Mouse (Mus musculus): ENCODE data around the gene Clec16a. TPM values are rescaled to one million over a fixed set of nuclear protein-coding genes. Genes with fewer than 3 reads are reported as not detected.

The Clec16a gene
- polyA plus RNA-seq (2015; fragmentation: Nextera tagmentation; extraction: Ambion mirVana), result 24.9 and 29.7 TPM in 2 replicates

- WGBS, result under 1% methylated on average over 58 of the region's 58 CpGs
- Histone ChIP-seq H3K27me3 (replicated peaks) (no peaks in the 10 kb centered on the region), H3K4me2 (peak within 1 kb of the TSS; percentile 86), H3K9ac (peak within 1 kb of the TSS; percentile 92), H3K36me3 (no peaks in the 10 kb centered on the region), H3K4me3 (peak within 1 kb of the TSS; percentile 71), H3K27ac (replicated peaks) (peak within 1 kb of the TSS; percentile 69), H3K4me1 (peaks cover 43% of the 10 kb centered on the region), H3K9me3 (no peaks in the 10 kb centered on the region)
- ATAC-seq (ENCODE audit: extremely low read depth, insufficient number of reproducible peaks, low FRiP score, low TSS enrichment), result peak; percentile 82
Observed at GRCm38 (mm10) chr16:10544995-10545622, at the start of gene Clec16a. Gene Clec16a (plus strand): TSS chr16:10545339.

GRCm38 (mm10) chr16:10495824-10496298, 49.3 kb upstream of the Clec16a start:
- Histone ChIP-seq H3K27ac (replicated peaks) (no peak overlapping the region), H3K9me3 (no peaks in the 10 kb centered on the region), H3K9ac (no peak overlapping the region), H3K36me3 (no peaks in the 10 kb centered on the region), H3K4me1 (no peaks in the 10 kb centered on the region), H3K27me3 (replicated peaks) (peaks cover 43% of the 10 kb centered on the region), H3K4me3 (no peak overlapping the region), H3K4me2 (no peak overlapping the region)
- 79% methylated on average over 2 of the region's 2 CpGs for WGBS
- ATAC-seq (ENCODE audit: extremely low read depth, insufficient number of reproducible peaks, low FRiP score, low TSS enrichment), result no peak

- H3K4me2 ChIP-seq, result no peak overlapping the region
- no peak overlapping the region for H3K4me3 ChIP-seq
- H3K27ac ChIP-seq (replicated peaks), result no peak overlapping the region
- no peaks in the 10 kb centered on the region for H3K4me1 ChIP-seq
- H3K9ac ChIP-seq, result no peak overlapping the region
- ATAC-seq (ENCODE audit: extremely low read depth, insufficient number of reproducible peaks, low FRiP score, low TSS enrichment), result no peak
- no peaks in the 10 kb centered on the region for H3K9me3 ChIP-seq
- no peaks in the 10 kb centered on the region for H3K36me3 ChIP-seq
- 44% methylated on average over 5 of the region's 5 CpGs for WGBS
- H3K27me3 ChIP-seq (replicated peaks), result peaks cover 39% of the 10 kb centered on the region
Observed at GRCm38 (mm10) chr16:10498096-10498602, 47.0 kb upstream of the Clec16a start.

- Histone ChIP-seq H3K4me1 (no peaks in the 10 kb centered on the region), H3K36me3 (no peaks in the 10 kb centered on the region), H3K27me3 (replicated peaks) (peaks cover 36% of the 10 kb centered on the region), H3K9ac (no peak overlapping the region), H3K27ac (replicated peaks) (no peak overlapping the region), H3K4me3 (no peak overlapping the region), H3K9me3 (no peaks in the 10 kb centered on the region), H3K4me2 (no peak overlapping the region)
- WGBS, result 56% methylated on average over 1 of the region's 1 CpGs
- ATAC-seq (ENCODE audit: extremely low read depth, insufficient number of reproducible peaks, low FRiP score, low TSS enrichment), result no peak
Observed at GRCm38 (mm10) chr16:10499122-10499521, 46.0 kb upstream of the Clec16a start.

GRCm38 (mm10) chr16:10501865-10502264, 43.3 kb upstream of the Clec16a start:
- WGBS, result 11% methylated on average over 8 of the region's 8 CpGs
- Histone ChIP-seq H3K4me2 (no peak overlapping the region), H3K27ac (replicated peaks) (no peak overlapping the region), H3K36me3 (no peaks in the 10 kb centered on the region), H3K9ac (no peak overlapping the region), H3K27me3 (replicated peaks) (peaks cover 37% of the 10 kb centered on the region), H3K9me3 (no peaks in the 10 kb centered on the region), H3K4me3 (no peak overlapping the region), H3K4me1 (no peaks in the 10 kb centered on the region)
- no peak for ATAC-seq (ENCODE audit: extremely low read depth, insufficient number of reproducible peaks, low FRiP score, low TSS enrichment)

- H3K27me3 ChIP-seq (replicated peaks), result peaks cover 49% of the 10 kb centered on the region
- WGBS, result 69% methylated on average over 2 of the region's 2 CpGs
- H3K9me3 ChIP-seq, result no peaks in the 10 kb centered on the region
Observed at GRCm38 (mm10) chr16:10503058-10503457, 42.1 kb upstream of the Clec16a start.

GRCm38 (mm10) chr16:10507445-10507844, 37.7 kb upstream of the Clec16a start:
- Histone ChIP-seq H3K27ac (replicated peaks) (no peak overlapping the region), H3K4me1 (no peaks in the 10 kb centered on the region), H3K36me3 (no peaks in the 10 kb centered on the region), H3K4me3 (no peak overlapping the region), H3K9ac (no peak overlapping the region), H3K4me2 (no peak overlapping the region), H3K27me3 (replicated peaks) (peaks cover 52% of the 10 kb centered on the region), H3K9me3 (no peaks in the 10 kb centered on the region)
- no peak for ATAC-seq (ENCODE audit: extremely low read depth, insufficient number of reproducible peaks, low FRiP score, low TSS enrichment)
- 66% methylated on average over 4 of the region's 4 CpGs for WGBS

More at GRCm38 (mm10) chr16:10503058-10503457, 42.1 kb upstream of the Clec16a start:
- Histone ChIP-seq H3K9ac (no peak overlapping the region), H3K4me3 (no peak overlapping the region), H3K36me3 (no peaks in the 10 kb centered on the region), H3K4me1 (no peaks in the 10 kb centered on the region), H3K27ac (replicated peaks) (no peak overlapping the region), H3K4me2 (no peak overlapping the region)
- ATAC-seq (ENCODE audit: extremely low read depth, insufficient number of reproducible peaks, low FRiP score, low TSS enrichment), result no peak

GRCm38 (mm10) chr16:10508691-10509090, 36.4 kb upstream of the Clec16a start:
- Histone ChIP-seq H3K4me3 (no peak overlapping the region), H3K36me3 (no peaks in the 10 kb centered on the region), H3K27ac (replicated peaks) (no peak overlapping the region), H3K4me2 (no peak overlapping the region), H3K9me3 (no peaks in the 10 kb centered on the region), H3K4me1 (no peaks in the 10 kb centered on the region), H3K9ac (no peak overlapping the region), H3K27me3 (replicated peaks) (peaks cover 44% of the 10 kb centered on the region)
- 58% methylated on average over 6 of the region's 6 CpGs for WGBS
- no peak for ATAC-seq (ENCODE audit: extremely low read depth, insufficient number of reproducible peaks, low FRiP score, low TSS enrichment)

GRCm38 (mm10) chr16:10510477-10511133, 34.5 kb upstream of the Clec16a start:
- Histone ChIP-seq H3K36me3 (no peaks in the 10 kb centered on the region), H3K4me1 (no peaks in the 10 kb centered on the region), H3K9ac (no peak overlapping the region), H3K27me3 (replicated peaks) (peaks cover 36% of the 10 kb centered on the region), H3K4me3 (no peak overlapping the region), H3K9me3 (no peaks in the 10 kb centered on the region), H3K27ac (replicated peaks) (no peak overlapping the region), H3K4me2 (no peak overlapping the region)
- no peak for ATAC-seq (ENCODE audit: extremely low read depth, insufficient number of reproducible peaks, low FRiP score, low TSS enrichment)
- 42% methylated on average over 14 of the region's 14 CpGs for WGBS

- Histone ChIP-seq H3K4me2 (no peak overlapping the region), H3K27ac (replicated peaks) (no peak overlapping the region), H3K27me3 (replicated peaks) (peaks cover 31% of the 10 kb centered on the region), H3K4me1 (no peaks in the 10 kb centered on the region), H3K4me3 (no peak overlapping the region), H3K9me3 (no peaks in the 10 kb centered on the region), H3K36me3 (no peaks in the 10 kb centered on the region), H3K9ac (no peak overlapping the region)
- no peak for ATAC-seq (ENCODE audit: extremely low read depth, insufficient number of reproducible peaks, low FRiP score, low TSS enrichment)
- WGBS, result 77% methylated on average over 12 of the region's 12 CpGs
Observed at GRCm38 (mm10) chr16:10511134-10511520, 34.0 kb upstream of the Clec16a start.

- ATAC-seq (ENCODE audit: extremely low read depth, insufficient number of reproducible peaks, low FRiP score, low TSS enrichment), result no peak
- H3K4me1 ChIP-seq, result no peaks in the 10 kb centered on the region
- H3K27ac ChIP-seq (replicated peaks), result no peak overlapping the region
- WGBS, result 81% methylated on average over 12 of the region's 12 CpGs
- H3K36me3 ChIP-seq, result no peaks in the 10 kb centered on the region
- no peaks in the 10 kb centered on the region for H3K27me3 ChIP-seq (replicated peaks)
- H3K4me3 ChIP-seq, result no peak overlapping the region
- H3K4me2 ChIP-seq, result no peak overlapping the region
- H3K9me3 ChIP-seq, result no peaks in the 10 kb centered on the region
- no peak overlapping the region for H3K9ac ChIP-seq
Observed at GRCm38 (mm10) chr16:10515953-10516572, 29.1 kb upstream of the Clec16a start.
